Mouse (Mus musculus) bone marrow macrophage, adult 2 months (primary cell): Measurements from ENCODE around the gene Gstp3.

Source experiments
- CTCF ChIP-seq: IDR thresholded peaks from 2 replicates; pipeline ENCODE4 v1.5.1; 2012; ENCODE audit warnings: low read depth, mild to moderate bottlenecking, low read length, moderate library complexity
- POLR2A ChIP-seq: IDR thresholded peaks from 2 replicates; pipeline ENCODE4 v1.6.1; 2012; ENCODE audit warnings: mild to moderate bottlenecking, low read depth, low read length, borderline replicate concordance

DNA sequence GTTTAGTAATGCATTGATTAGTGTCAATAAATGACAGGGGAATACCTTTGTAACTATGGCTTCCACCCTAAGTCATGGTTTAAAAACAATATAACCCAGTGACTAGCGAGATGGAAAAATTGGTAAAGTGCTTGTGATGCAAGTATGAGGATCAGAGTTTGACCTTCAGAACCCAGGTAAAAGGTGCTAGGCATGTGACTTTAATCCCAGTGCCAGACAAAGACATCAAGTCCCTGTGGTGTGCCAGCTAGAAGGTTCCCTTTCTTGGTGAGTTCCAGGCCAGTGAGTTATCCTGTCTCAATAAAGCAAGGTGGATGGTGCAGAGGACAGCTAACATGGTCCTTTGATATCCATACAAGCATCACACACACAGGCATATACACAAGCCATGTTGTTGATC, 16.2 kb upstream of the Gstp3 start:
- TF ChIP-seq CTCF: no peak
- no peak for TF ChIP-seq POLR2A
